Mouse (Mus musculus) spleen, adult 2 months (tissue): ENCODE results near the gene 4930579F01Rik.

Experiments
- CTCF ChIP-seq: fragments of 200-500 bp; IDR thresholded peaks from 2 replicates; pipeline ENCODE4 v1.5.1; 2011; ENCODE audit warnings: mild to moderate bottlenecking, inconsistent platforms; ENCODE audit not compliant: insufficient read depth, insufficient read length, insufficient replicate concordance; ENCODE audit errors: extremely low read depth
- POLR2A ChIP-seq: fragments of 200-500 bp; IDR thresholded peaks from 2 replicates; pipeline ENCODE4 v1.6.1; 2011; ENCODE audit warnings: low read depth, low read length, inconsistent platforms

GRCm38 (mm10) chr3:138144642-138145171, 48.9 kb downstream of the 4930579F01Rik start, which contains the start of gene Mttp:
- TF ChIP-seq CTCF (no peak), POLR2A (no peak)
